Mouse (Mus musculus) left cerebral cortex, adult 9 months (tissue): ENCODE measurements at regions not wholly inside any gene's neighbourhood (a gene's known extent, or its start where the extent isn't known, plus 50 kb on each side); places are given as distances from the start of the nearest gene placed in this dataset.

Experiments
- DNase-seq, 2 experiments: peaks; one replicate each; pipeline ENCODE4 v3.0.0; 2022; ENCODE audit warnings: low spot score in 2 of 2

DNA sequence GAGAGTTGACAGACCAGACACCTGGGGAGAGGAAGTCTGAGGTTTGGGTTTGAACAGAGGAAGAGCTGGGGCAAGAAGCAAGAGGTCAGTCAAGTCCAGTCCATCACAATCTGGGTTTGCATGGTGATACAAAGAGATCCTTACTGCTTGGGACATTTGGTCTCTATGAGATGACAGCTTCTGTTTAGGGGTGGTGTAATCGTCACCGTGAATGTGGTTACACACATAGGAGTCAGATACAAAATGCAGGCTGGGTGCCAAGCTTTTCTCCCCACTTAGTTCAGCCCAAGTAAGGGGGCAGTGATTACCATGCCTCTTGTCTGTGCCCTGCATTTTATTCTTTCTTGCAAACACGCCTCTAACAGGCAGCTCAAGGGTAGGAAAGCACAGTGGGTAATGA, 108.9 kb downstream of the Qrsl1 start:
- no peak for DNase-seq

DNA sequence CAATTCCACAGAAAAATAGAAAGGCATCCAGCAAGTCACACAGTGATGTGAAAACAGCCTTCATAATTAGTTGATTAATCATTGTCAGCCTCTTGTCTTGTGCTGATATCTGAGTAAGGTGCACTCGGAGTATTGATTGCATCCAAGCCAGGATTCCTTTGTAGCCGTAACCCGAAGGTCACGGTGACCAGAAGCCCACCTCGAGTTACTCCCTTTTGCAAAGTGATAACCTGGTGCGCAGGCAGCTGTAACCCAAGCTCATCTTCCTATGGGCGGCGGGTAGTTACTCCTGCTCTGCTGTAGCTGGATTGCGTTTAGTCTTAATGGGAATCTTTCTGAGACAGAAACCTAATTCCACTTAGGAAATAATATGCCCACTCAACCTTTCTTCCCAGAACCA, 107.0 kb downstream of the Qrsl1 start:
- DNase-seq, result no peak

DNA sequence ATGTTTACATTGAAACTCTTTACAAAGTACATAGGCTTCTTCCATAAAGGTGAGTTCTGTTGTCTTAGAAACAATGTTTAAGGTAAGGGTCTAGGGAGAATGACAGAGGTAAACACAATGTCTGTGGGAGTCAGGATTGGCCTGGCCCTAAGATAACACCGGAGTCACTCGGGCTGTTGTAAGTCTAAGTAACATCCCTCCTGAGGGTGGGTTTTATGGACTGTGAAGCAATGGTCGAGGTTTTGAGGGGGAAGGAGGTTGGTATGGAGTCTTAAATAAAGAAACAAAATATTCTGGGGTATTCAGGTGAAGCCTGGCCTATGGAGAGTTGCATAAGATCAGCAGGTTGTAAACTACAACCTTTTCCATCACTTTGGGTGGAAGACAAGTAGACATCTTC, 101.5 kb downstream of the Qrsl1 start:
- no peak for DNase-seq

DNA sequence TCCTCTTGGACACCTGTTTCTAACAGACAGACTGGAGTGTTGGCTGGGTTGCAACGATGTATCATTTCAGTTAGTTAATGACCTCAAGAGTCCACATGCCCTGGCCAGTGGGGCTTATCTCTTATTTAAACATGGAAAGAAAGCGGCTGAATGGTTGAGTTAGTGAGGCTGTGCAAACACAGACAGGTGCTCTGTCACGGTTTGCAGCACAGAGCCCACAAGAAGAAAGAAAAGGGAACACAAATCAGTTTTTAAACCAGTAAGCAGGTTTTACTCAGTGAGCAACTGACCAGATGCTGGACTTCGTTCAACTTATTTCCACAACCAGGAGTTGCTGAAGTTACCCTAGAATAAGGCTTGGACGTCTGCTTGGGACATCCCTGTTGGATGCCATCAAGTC, 86.3 kb downstream of the Qrsl1 start:
- no peak for DNase-seq

DNA sequence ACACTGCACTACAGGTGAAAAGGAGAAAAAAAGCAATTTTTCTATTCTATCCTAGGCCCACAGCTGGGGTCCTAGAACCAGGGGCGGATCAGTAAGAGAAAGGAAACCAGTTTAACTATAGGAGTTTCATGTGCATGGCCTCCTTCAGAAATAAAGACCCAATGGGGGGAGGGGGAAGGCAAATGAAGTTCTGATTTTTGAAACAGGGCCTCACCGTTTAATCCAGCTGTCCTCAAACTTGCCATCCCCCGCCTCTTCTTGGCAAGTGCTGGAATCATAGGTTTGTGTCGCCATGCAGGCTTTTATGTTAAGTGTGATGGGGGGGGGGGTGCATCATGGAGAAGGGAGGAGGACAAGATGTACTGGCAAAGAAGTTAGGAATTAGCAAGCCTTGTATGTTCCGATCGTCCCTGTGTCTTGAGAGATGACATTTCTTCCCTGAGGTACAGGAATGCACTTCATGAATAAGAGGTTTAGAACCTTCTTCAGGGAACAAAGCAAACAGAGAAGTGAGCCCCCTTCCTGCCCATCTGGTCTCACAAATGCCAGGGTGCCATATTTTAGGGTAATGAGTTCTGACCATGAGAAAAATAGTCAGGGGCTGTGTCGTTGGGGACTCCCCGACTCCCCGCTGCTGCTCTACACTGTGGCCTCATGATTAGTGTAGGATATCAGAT, 83.9 kb downstream of the Qrsl1 start:
- DNase-seq, result no peak

DNA sequence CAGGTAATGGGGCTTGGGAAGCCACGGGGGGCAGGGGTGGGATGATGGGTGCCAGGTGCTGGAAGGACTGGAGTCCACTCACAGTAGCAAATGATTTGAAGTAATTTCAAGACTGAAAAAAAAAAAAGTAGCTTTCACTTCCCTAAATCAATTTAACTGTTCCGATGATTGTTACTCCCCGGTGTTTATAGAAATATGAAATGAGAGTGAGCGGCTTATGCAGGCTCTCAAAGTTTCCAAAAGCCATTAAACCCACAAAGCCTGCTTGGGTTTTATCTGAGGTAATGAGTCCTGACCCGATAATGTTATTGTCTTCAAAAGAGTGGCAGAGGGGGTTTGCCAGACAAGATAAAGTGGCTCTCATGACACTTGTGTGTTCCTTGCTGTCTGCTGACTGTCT, 82.9 kb downstream of the Qrsl1 start:
- no peak for DNase-seq

DNA sequence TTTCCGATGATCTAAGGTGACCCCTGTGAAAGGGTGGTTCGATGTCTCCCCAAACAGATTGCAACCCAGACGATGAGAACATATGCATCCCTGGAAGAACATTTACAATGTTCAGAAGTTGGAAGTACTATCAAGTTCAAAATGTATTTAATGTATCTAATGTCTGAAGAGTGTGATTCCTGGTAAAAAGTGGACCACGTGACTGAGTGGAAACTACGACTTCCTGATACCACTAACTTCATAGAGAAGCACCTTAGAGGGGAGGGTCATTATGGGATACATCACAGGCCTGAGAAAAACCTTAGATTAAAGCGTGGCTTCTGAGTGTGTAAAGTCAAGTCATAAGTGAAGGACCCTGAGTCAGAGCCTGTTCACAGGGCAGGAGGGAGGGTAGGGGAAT, 82.1 kb downstream of the Qrsl1 start:
- DNase-seq, result no peak

DNA sequence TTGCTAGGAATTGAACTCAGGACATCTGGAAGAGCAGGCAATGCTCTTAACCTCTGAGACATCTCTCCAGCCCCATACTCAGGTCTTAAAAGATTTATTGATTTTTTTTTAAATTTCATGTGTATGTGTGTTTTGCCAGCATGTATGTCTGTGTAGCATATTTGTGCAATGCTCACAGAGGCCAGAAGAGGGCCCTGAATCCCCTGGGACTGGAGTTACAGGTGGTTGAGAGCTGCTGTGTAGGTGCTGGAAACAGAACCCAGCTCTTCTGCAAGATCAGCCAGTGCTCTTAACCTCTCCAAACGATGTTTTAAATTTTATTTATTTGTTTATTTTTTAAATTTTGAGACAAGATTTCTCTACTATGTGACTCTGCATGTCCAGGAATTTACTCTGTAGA, 78.9 kb downstream of the Qrsl1 start:
- DNase-seq, result no peak

DNA sequence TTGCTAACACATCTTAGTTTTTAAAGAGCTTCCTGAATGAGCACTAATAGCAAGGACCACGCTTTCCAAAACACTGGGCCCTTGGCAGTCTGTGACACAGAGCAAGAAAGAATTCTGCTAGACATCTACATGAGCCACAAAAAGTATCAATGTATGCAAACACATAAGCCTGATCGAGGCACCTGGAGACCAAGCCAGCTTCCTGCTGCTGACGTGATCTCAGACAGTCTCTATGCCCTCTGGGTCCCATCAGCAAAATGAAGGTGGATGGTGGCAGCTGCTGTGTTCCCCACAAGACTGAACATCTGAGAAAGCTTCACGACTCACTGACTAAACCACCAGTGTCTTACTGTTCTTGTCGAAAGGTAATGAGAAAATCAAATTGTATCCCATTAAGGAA, 77.5 kb downstream of the Qrsl1 start:
- DNase-seq, result no peak
